Mouse (Mus musculus): Measurements from ENCODE around the gene Brk1. TPM values are rescaled to one million over a fixed set of nuclear protein-coding genes. Genes with fewer than 3 reads are reported as not detected.

The Brk1 gene
- polyA plus RNA-seq, 1 experiment from 2014 or later = 206 TPM

Other genes with a start within 250 kb of the Brk1 start
- gene Tada3, start 226.9 kb upstream of the Brk1 start, polyA plus RNA-seq (2016; fragmentation: Nextera tagmentation; extraction: Ambion mirVana) = 62.4 and 64.4 TPM in 2 replicates
- gene Arpc4, start 226.7 kb upstream of the Brk1 start, polyA plus RNA-seq (2016; fragmentation: Nextera tagmentation; extraction: Ambion mirVana) = 352 and 393 TPM in 2 replicates
- 5.6 and 7.1 TPM in 2 replicates for gene Ttll3, start 215.5 kb upstream of the Brk1 start, polyA plus RNA-seq (2016; fragmentation: Nextera tagmentation; extraction: Ambion mirVana)
- gene Rpusd3, start 185.4 kb upstream of the Brk1 start, polyA plus RNA-seq (2016; fragmentation: Nextera tagmentation; extraction: Ambion mirVana) = 18.7 and 29.3 TPM in 2 replicates
- not detected in 2 replicates for gene Cidec, start 169.0 kb upstream of the Brk1 start, polyA plus RNA-seq (2016; fragmentation: Nextera tagmentation; extraction: Ambion mirVana)
- gene Jagn1, start 162.2 kb upstream of the Brk1 start, polyA plus RNA-seq (2016; fragmentation: Nextera tagmentation; extraction: Ambion mirVana) = 78.0 and 81.3 TPM in 2 replicates
- gene Il17re, start 146.3 kb upstream of the Brk1 start, polyA plus RNA-seq (2016; fragmentation: Nextera tagmentation; extraction: Ambion mirVana) = 0.73 and 1.6 TPM in 2 replicates
- gene Il17rc, start 133.3 kb upstream of the Brk1 start, polyA plus RNA-seq (2016; fragmentation: Nextera tagmentation; extraction: Ambion mirVana) = 2.4 and 3.0 TPM in 2 replicates
- gene Creld1, start 121.5 kb upstream of the Brk1 start, polyA plus RNA-seq (2016; fragmentation: Nextera tagmentation; extraction: Ambion mirVana) = 58.0 and 62.5 TPM in 2 replicates
- gene Prrt3, start 102.8 kb upstream of the Brk1 start, polyA plus RNA-seq (2016; fragmentation: Nextera tagmentation; extraction: Ambion mirVana) = 2.6 TPM in 2 replicates
- gene Emc3, start 73.1 kb upstream of the Brk1 start, polyA plus RNA-seq (2016; fragmentation: Nextera tagmentation; extraction: Ambion mirVana) = 90.2 and 91.2 TPM in 2 replicates
- gene Fancd2, start 73.1 kb upstream of the Brk1 start, polyA plus RNA-seq (2016; fragmentation: Nextera tagmentation; extraction: Ambion mirVana) = 8.3 and 8.4 TPM in 2 replicates
- gene Fancd2os, start 4.1 kb upstream of the Brk1 start, polyA plus RNA-seq (2016; fragmentation: Nextera tagmentation; extraction: Ambion mirVana) = 0.19 TPM in 1 of 2 replicates, not detected in the other
- 64.8 and 65.3 TPM in 2 replicates for gene Vhl, start 19.2 kb downstream of the Brk1 start, polyA plus RNA-seq (2016; fragmentation: Nextera tagmentation; extraction: Ambion mirVana)
- 3.1 and 4.1 TPM in 2 replicates for gene Irak2, start 33.7 kb downstream of the Brk1 start, polyA plus RNA-seq (2016; fragmentation: Nextera tagmentation; extraction: Ambion mirVana)
- 0.66 and 1.1 TPM in 2 replicates for gene Tatdn2, start 92.3 kb downstream of the Brk1 start, polyA plus RNA-seq (2016; fragmentation: Nextera tagmentation; extraction: Ambion mirVana)
- 0.57 TPM in 1 of 2 replicates, not detected in the other for gene Ghrl, start 115.1 kb downstream of the Brk1 start, polyA plus RNA-seq (2016; fragmentation: Nextera tagmentation; extraction: Ambion mirVana)
- gene Sec13, start 136.0 kb downstream of the Brk1 start, polyA plus RNA-seq (2016; fragmentation: Nextera tagmentation; extraction: Ambion mirVana) = 244 and 251 TPM in 2 replicates

All from neural tube, embryonic 12.5 days (tissue).